20 mouse cellular contexts compared by ENCODE assay signal in genomic region chr6:126767610-126768532, GRCm38 (mm10). TPM values are rescaled to one million over a fixed set of nuclear protein-coding genes. Genes with fewer than 3 reads are reported as not detected.
A peak's percentile ranks its signal among the peaks of the same experiment; 100 is the strongest.
DNase-seq lines count a peak whose midpoint lies in the region; ATAC-seq and TF ChIP-seq lines count a peak whose summit lies in the region.
"Had no signal": no experiment of that assay in that cellular context is flagged by ENCODE, and none has a peak within 500 bp of the region (broad histone marks: within the 10 kb centered on the region; RNA-seq: fewer than 3 reads in every experiment).

No protein-coding gene starts in this region.

- no peak overlapping the region for H3K9ac ChIP-seq in forebrain, embryonic 16.5 days (replicated peaks; ENCODE audit: low read depth, low read length)
- peak overlapping the region; percentile 16; the same call in 1 of the 2 replicates for H3K9ac ChIP-seq in midbrain, embryonic 11.5 days (ENCODE audit: low read length)
- H3K9ac ChIP-seq: heart, embryonic 15.5 days; limb, embryonic 12.5 days had no signal

- DNase-seq in left cerebral cortex, adult 2 months (ENCODE audit: extremely low spot score in 1 of 2, low spot score in 2 of 2): no peak
- no peak for DNase-seq in left cerebral cortex, adult 8-10 months (ENCODE audit: low spot score in 2 of 2)
- no peak for DNase-seq in midbrain, embryonic 11.5 days (ENCODE audit: low spot score, missing footprints)
- peak; percentile 75 for DNase-seq in retina, postnatal 1 day
- no peak for DNase-seq in left cerebral cortex, adult 18-20 months (ENCODE audit: low spot score in 2 of 2)
- DNase-seq in gastrocnemius, adult 18-20 months (ENCODE audit: low spot score): no peak
- DNase-seq in Muller cell, postnatal 12 days (ENCODE audit: inconsistent ontology term): no peak
- DNase-seq: B cell, adult 2 months; cerebellum, postnatal 10 days; gastrocnemius, postnatal 14 days; kidney, adult 18-20 months; lung, adult 18-20 months; thymus, adult 2 months had no signal

- H3K36me3 ChIP-seq in forebrain, embryonic 16.5 days (ENCODE audit: control insufficient read depth, insufficient read depth): no peaks in the 10 kb centered on the region
- H3K36me3 ChIP-seq in midbrain, embryonic 11.5 days (ENCODE audit: control insufficient read depth, insufficient read depth, low read length): no peaks in the 10 kb centered on the region
- H3K36me3 ChIP-seq: heart, embryonic 15.5 days; limb, embryonic 12.5 days had no signal

- H3K27ac ChIP-seq in left cerebral cortex, adult 2 months: peak overlapping the region; percentile 60
- H3K27ac ChIP-seq in forebrain, embryonic 16.5 days (ENCODE audit: low read length): peak overlapping the region; percentile 48
- peak overlapping the region; percentile 57 for H3K27ac ChIP-seq in midbrain, embryonic 11.5 days (ENCODE audit: low read depth, low read length)
- H3K27ac ChIP-seq: heart, embryonic 15.5 days; limb, embryonic 12.5 days had no signal

- H3K4me3 ChIP-seq in left cerebral cortex, adult 2 months: no peak overlapping the region
- no peak overlapping the region for H3K4me3 ChIP-seq in forebrain, embryonic 16.5 days (replicated peaks; ENCODE audit: low read length)
- no peak overlapping the region for H3K4me3 ChIP-seq in midbrain, embryonic 11.5 days (ENCODE audit: low read depth, low read length)
- H3K4me3 ChIP-seq: erythroblast, embryonic 14.5 days; heart, embryonic 15.5 days; limb, embryonic 12.5 days had no signal

- ATAC-seq in forebrain, embryonic 16.5 days: peak; percentile 63
- peak; percentile 84 for ATAC-seq in midbrain, embryonic 11.5 days (ENCODE audit: low FRiP score)
- ATAC-seq: activated CD4-positive, CD25-positive, alpha-beta regulatory T cell, adult 4 months had no signal

- intact Hi-C loops in left cerebral cortex, adult 2 months (cut with DNase I): no loop called here

- no peak overlapping the region for H3K4me2 ChIP-seq in forebrain, embryonic 16.5 days (ENCODE audit: low read length)
- no peak overlapping the region for H3K4me2 ChIP-seq in midbrain, embryonic 11.5 days
- H3K4me2 ChIP-seq: heart, embryonic 15.5 days; limb, embryonic 12.5 days had no signal

- WGBS in forebrain, embryonic 16.5 days: 10% methylated on average over 7 of the region's 7 CpGs
- WGBS in midbrain, embryonic 11.5 days: 30% methylated on average over 7 of the region's 7 CpGs

- no peaks in the 10 kb centered on the region for H3K27me3 ChIP-seq in forebrain, embryonic 16.5 days (replicated peaks; ENCODE audit: control insufficient read depth, insufficient read depth, low read length)
- no peaks in the 10 kb centered on the region for H3K27me3 ChIP-seq in midbrain, embryonic 11.5 days (ENCODE audit: control insufficient read depth, insufficient read depth, low read length)
- H3K27me3 ChIP-seq: heart, embryonic 15.5 days; limb, embryonic 12.5 days had no signal

- H3K9me3 ChIP-seq in forebrain, embryonic 16.5 days (ENCODE audit: control insufficient read depth, low read length): no peaks in the 10 kb centered on the region
- H3K9me3 ChIP-seq in midbrain, embryonic 11.5 days (ENCODE audit: control insufficient read depth, low read length): no peaks in the 10 kb centered on the region
- H3K9me3 ChIP-seq: heart, embryonic 15.5 days; limb, embryonic 12.5 days; megakaryocyte, embryonic 14.5 days had no signal

- H3K4me1 ChIP-seq in forebrain, embryonic 16.5 days (replicated peaks; ENCODE audit: control insufficient read depth, insufficient read depth, low read length): peaks cover 27% of the 10 kb centered on the region
- peaks cover 18% of the 10 kb centered on the region for H3K4me1 ChIP-seq in midbrain, embryonic 11.5 days (ENCODE audit: control insufficient read depth, insufficient read depth, low read length)

- no peak for TF ChIP-seq CTCF in left cerebral cortex, adult 2 months (IDR thresholded peaks at IDR 0.05)

RNA-seq across cellular contexts. Expression of gene Kcna6, which starts 27.4 kb away (rescaled TPM):
- total RNA-seq in left cerebral cortex, adult 2 months (2021): 10 to 100 TPM; 56.3 to 65.4 TPM
- total RNA-seq in left cerebral cortex, adult 8-10 months (2022): 10 to 100 TPM; 73.3 to 81.8 (median 75.4) TPM
- polyA plus RNA-seq in forebrain, embryonic 16.5 days (2015; fragmentation: Nextera tagmentation; extraction: Ambion mirVana): 14.2 and 16.8 TPM in 2 replicates
- 4.0 and 4.1 TPM in 2 replicates for polyA plus RNA-seq in midbrain, embryonic 11.5 days (2014; fragmentation: Nextera tagmentation; extraction: Ambion mirVana)
- total RNA-seq in left cerebral cortex, adult 18-20 months (2021): 10 to 100 TPM; 63.3 to 65.8 TPM
- under 1 TPM; 0.37 to 0.38 TPM for total RNA-seq in gastrocnemius, adult 18-20 months (2021)
- total RNA-seq: MEL had no signal
- polyA plus RNA-seq: activated CD4-positive, CD25-positive, alpha-beta regulatory T cell, adult 4 months; erythroblast, embryonic 14.5 days had no signal

Comparison
In these comparisons a context has a peak if more than half of its experiments do, and no peak if none do; other contexts are left out.
1. RNA of gene Kcna6, which starts 27.4 kb away (total RNA-seq): 73.3 to 81.8 TPM in left cerebral cortex, adult 8-10 months, 63.3 to 65.8 TPM in left cerebral cortex, adult 18-20 months and 56.3 to 65.4 TPM in left cerebral cortex, adult 2 months; 0.37 to 0.38 TPM in gastrocnemius, adult 18-20 months; every median in the first group is over 10 times any median in the second.
2. Peak in every context shown above with its lines, with median percentiles within 50 percentile points of each other: H3K27ac ChIP-seq.